Mouse (Mus musculus): ENCODE results near the gene Paf1. TPM values are rescaled to one million over a fixed set of nuclear protein-coding genes. Genes with fewer than 3 reads are reported as not detected.
"Not testable (repeated sequence)": the region's sequence is repeated elsewhere in the genome, so short reads cannot be mapped to it uniquely, and the experiment has no call there.

Paf1 gene
- polyA plus RNA-seq, 1 experiment = 44.3 TPM

GRCm38 (mm10) chr7:28383606-28384005, 9.1 kb upstream of the Paf1 start:
- TF ChIP-seq USF1 (IDR thresholded peaks at IDR 0.05; ENCODE audit: low read depth) (no peak), CTCF (IDR thresholded peaks at IDR 0.05; ENCODE audit: control insufficient read depth, insufficient read depth, insufficient read length) (no peak), MYOD1 (IDR thresholded peaks at IDR 0.05; ENCODE audit: control insufficient read depth, insufficient read length, low read depth) (no peak), CEBPB (IDR thresholded peaks at IDR 0.05; ENCODE audit: low read depth) (no peak), MAX (IDR thresholded peaks at IDR 0.05) (no peak), MYOG (IDR thresholded peaks at IDR 0.05; ENCODE audit: control insufficient read depth, extremely low read depth, insufficient read length) (no peak), FOSL1 (IDR thresholded peaks at IDR 0.05; ENCODE audit: insufficient read depth, low read length, poor library complexity, severe bottlenecking) (no peak)
- Histone ChIP-seq H3K4me3 (ENCODE audit: insufficient read depth, poor library complexity, severe bottlenecking) (no peak overlapping the region), H3K79me2 (ENCODE audit: control insufficient read depth, insufficient read depth) (peaks cover 4% of the 10 kb centered on the region), H3K27me3 (ENCODE audit: control insufficient read depth, insufficient read depth, insufficient read length) (no peaks in the 10 kb centered on the region), H3ac (ENCODE audit: control insufficient read depth, insufficient read length, low read depth) (peak overlapping the region; percentile 39), H3K79me3 (ENCODE audit: low read depth) (peaks cover 3% of the 10 kb centered on the region), H3K36me3 (ENCODE audit: control insufficient read depth, insufficient read depth) (peaks cover 12% of the 10 kb centered on the region)

DNA sequence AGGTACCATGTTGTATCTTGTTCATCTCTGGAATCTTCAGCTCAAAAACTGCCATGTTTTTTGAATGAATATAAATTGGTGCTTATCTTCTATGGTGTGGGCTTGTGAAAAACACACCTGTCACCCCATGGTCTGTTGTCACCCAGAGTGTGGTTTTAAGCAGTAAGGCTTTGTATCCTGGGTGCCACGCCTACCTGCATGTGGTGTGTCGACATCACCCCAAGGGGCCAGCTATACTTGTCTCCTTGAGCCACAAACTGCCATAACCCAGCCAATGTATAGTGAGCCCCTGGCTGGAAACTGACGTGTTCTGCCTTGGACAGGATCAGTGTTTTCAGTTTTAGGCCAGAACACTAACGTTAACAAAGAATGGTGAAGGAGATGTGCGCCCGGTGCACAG, 8.6 kb upstream of the Paf1 start:
- no peak for TF ChIP-seq FOSL1 (IDR thresholded peaks at IDR 0.05; ENCODE audit: insufficient read depth, low read length, poor library complexity, severe bottlenecking)
- TF ChIP-seq MYOD1 (IDR thresholded peaks at IDR 0.05; ENCODE audit: control insufficient read depth, insufficient read length, low read depth) = peak; percentile 8
- Histone ChIP-seq H3K4me3 (ENCODE audit: insufficient read depth, poor library complexity, severe bottlenecking) (no peak overlapping the region), H3K79me2 (ENCODE audit: control insufficient read depth, insufficient read depth) (no peaks in the 10 kb centered on the region), H3K36me3 (ENCODE audit: control insufficient read depth, insufficient read depth) (peaks cover 17% of the 10 kb centered on the region), H3ac (ENCODE audit: control insufficient read depth, insufficient read length, low read depth) (no peak overlapping the region), H3K79me3 (ENCODE audit: low read depth) (no peaks in the 10 kb centered on the region), H3K27me3 (ENCODE audit: control insufficient read depth, insufficient read depth, insufficient read length) (no peaks in the 10 kb centered on the region)

DNA sequence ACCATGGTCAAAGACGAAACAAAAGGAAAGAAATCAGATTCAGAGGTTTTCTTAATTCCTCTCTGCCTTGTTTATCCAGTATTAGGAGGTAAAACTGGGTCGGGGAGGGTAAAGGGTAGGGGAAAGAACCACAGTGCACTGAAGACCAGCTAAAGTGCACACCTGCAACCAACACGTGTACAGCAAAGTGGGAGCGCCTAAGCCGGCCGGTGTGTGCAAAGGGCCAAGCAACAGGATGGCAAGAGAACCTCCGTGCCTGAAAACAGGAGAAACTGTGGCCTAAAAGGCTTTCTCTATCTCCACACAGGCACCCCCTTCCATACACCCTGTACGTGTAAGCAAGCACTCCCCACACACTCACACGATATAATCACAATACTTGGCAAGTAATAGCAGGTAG, 7.6 kb upstream of the Paf1 start:
- H3K4me3 ChIP-seq (ENCODE audit: insufficient read depth, poor library complexity, severe bottlenecking) = no peak overlapping the region
- H3K36me3 ChIP-seq (ENCODE audit: control insufficient read depth, insufficient read depth) = peaks cover 26% of the 10 kb centered on the region
- no peaks in the 10 kb centered on the region for H3K27me3 ChIP-seq (ENCODE audit: control insufficient read depth, insufficient read depth, insufficient read length)
- peaks cover 3% of the 10 kb centered on the region for H3K79me3 ChIP-seq (ENCODE audit: low read depth)
- peaks cover 2% of the 10 kb centered on the region for H3K79me2 ChIP-seq (ENCODE audit: control insufficient read depth, insufficient read depth)
- H3ac ChIP-seq (ENCODE audit: control insufficient read depth, insufficient read length, low read depth) = no peak overlapping the region
- no peak for TF ChIP-seq CTCF (IDR thresholded peaks at IDR 0.05; ENCODE audit: control insufficient read depth, insufficient read depth, insufficient read length)
- no peak for TF ChIP-seq FOSL1 (IDR thresholded peaks at IDR 0.05; ENCODE audit: insufficient read depth, low read length, poor library complexity, severe bottlenecking)
- TF ChIP-seq USF1 (IDR thresholded peaks at IDR 0.05; ENCODE audit: low read depth) = no peak
- TF ChIP-seq CEBPB (IDR thresholded peaks at IDR 0.05; ENCODE audit: low read depth) = no peak
- no peak for TF ChIP-seq MYOG (IDR thresholded peaks at IDR 0.05; ENCODE audit: control insufficient read depth, extremely low read depth, insufficient read length)
- TF ChIP-seq MYOD1 (IDR thresholded peaks at IDR 0.05; ENCODE audit: control insufficient read depth, insufficient read length, low read depth) = no peak
- no peak for TF ChIP-seq MAX (IDR thresholded peaks at IDR 0.05)

DNA sequence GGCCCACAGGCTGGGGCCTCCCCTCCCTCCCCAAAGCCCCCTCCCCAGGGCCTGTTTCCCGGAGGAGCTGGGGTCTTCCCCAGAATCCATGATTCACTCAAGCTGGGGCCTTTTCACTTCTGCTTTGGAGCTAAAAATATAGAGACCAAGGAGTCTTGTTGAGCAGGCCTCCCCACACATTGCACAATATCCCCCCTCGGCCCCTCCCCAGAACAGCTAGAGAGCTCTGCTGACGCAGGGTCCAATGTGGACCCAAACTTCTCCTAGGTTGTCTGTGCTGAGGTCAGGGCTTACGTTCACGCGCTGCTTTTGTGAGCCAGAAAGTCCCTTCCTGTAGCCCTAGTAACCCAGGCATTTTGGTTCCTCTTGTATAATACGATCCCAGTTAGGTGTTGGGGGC, 6.7 kb upstream of the Paf1 start:
- no peak overlapping the region for H3K4me3 ChIP-seq (ENCODE audit: insufficient read depth, poor library complexity, severe bottlenecking)
- no peak for TF ChIP-seq USF1 (IDR thresholded peaks at IDR 0.05; ENCODE audit: low read depth)
- no peak for TF ChIP-seq MYOG (IDR thresholded peaks at IDR 0.05; ENCODE audit: control insufficient read depth, extremely low read depth, insufficient read length)
- TF ChIP-seq CTCF (IDR thresholded peaks at IDR 0.05; ENCODE audit: control insufficient read depth, insufficient read depth, insufficient read length) = no peak
- TF ChIP-seq MAX (IDR thresholded peaks at IDR 0.05) = no peak
- peaks cover 6% of the 10 kb centered on the region for H3K79me3 ChIP-seq (ENCODE audit: low read depth)
- H3K27me3 ChIP-seq (ENCODE audit: control insufficient read depth, insufficient read depth, insufficient read length) = no peaks in the 10 kb centered on the region
- H3ac ChIP-seq (ENCODE audit: control insufficient read depth, insufficient read length, low read depth) = no peak overlapping the region
- H3K79me2 ChIP-seq (ENCODE audit: control insufficient read depth, insufficient read depth) = peaks cover 10% of the 10 kb centered on the region
- H3K36me3 ChIP-seq (ENCODE audit: control insufficient read depth, insufficient read depth) = peaks cover 31% of the 10 kb centered on the region

DNA sequence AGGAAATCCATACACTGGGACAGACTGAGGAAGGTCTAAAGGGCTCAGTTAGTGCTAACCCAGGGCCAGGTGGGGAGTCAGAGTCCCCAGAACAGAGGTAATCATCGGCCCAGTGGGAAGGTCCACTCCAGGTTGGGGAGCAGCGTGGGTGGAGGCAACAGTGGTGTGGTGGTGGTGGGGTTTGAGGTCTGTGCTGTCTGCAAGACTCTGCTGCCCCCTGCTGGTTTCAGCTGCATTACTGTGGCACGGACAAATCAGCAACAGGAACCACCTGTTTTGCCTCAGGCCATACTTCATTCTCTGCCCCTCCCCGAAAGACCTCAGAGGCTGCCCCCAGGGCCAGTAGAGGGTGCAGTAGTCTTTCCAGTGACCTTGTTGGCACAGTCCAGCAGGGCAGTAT, 6.3 kb upstream of the Paf1 start:
- Histone ChIP-seq H3K79me3 (ENCODE audit: low read depth) (peaks cover 7% of the 10 kb centered on the region), H3ac (ENCODE audit: control insufficient read depth, insufficient read length, low read depth) (no peak overlapping the region), H3K27me3 (ENCODE audit: control insufficient read depth, insufficient read depth, insufficient read length) (no peaks in the 10 kb centered on the region), H3K36me3 (ENCODE audit: control insufficient read depth, insufficient read depth) (peaks cover 31% of the 10 kb centered on the region), H3K79me2 (ENCODE audit: control insufficient read depth, insufficient read depth) (peaks cover 15% of the 10 kb centered on the region), H3K4me3 (ENCODE audit: insufficient read depth, poor library complexity, severe bottlenecking) (no peak overlapping the region)
- TF ChIP-seq MYOD1 (IDR thresholded peaks at IDR 0.05; ENCODE audit: control insufficient read depth, insufficient read length, low read depth) = peak; percentile 53
- TF ChIP-seq MAX (IDR thresholded peaks at IDR 0.05) = no peak
- TF ChIP-seq CTCF (IDR thresholded peaks at IDR 0.05; ENCODE audit: control insufficient read depth, insufficient read depth, insufficient read length) = peak; percentile 91

GRCm38 (mm10) chr7:28386877-28387276, 5.9 kb upstream of the Paf1 start:
- peaks cover 19% of the 10 kb centered on the region for H3K79me2 ChIP-seq (ENCODE audit: control insufficient read depth, insufficient read depth)
- not testable (repeated sequence) for H3K27me3 ChIP-seq (ENCODE audit: control insufficient read depth, insufficient read depth, insufficient read length); H3ac ChIP-seq (ENCODE audit: control insufficient read depth, insufficient read length, low read depth); H3K4me3 ChIP-seq (ENCODE audit: insufficient read depth, poor library complexity, severe bottlenecking)
- peaks cover 31% of the 10 kb centered on the region for H3K36me3 ChIP-seq (ENCODE audit: control insufficient read depth, insufficient read depth)
- H3K79me3 ChIP-seq (ENCODE audit: low read depth) = peaks cover 11% of the 10 kb centered on the region

Measured in C2C12 (cell line).